Mouse (Mus musculus) R1 (cell line): ENCODE results near the gene Pcca.

Experiments used
- DNase-seq: peaks from one replicate; pipeline ENCODE4 v3.0.0-alpha.2; 2018; ENCODE audit warnings: low read depth, low spot score

Pcca gene

DNA sequence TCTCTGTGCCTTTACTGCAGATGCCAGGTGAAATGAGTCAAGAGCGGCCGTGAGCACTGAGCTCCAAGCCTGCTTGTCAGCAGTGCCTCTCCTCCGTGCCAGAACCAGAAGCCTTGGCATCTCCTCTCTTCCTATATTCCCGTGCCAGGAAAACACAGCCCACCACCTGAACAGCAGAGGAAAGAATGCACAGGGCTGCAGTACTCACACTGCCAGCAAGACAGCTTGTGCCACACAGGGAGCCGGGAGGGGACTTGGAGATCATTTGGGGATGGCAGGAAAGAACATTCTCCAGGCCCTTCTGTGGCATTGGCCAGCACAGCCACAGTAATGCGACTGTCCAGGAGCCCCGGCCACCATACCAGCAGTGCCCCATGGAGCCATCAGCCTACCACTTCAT, 351.8 kb downstream of the Pcca start:
- DNase-seq: no peak

DNA sequence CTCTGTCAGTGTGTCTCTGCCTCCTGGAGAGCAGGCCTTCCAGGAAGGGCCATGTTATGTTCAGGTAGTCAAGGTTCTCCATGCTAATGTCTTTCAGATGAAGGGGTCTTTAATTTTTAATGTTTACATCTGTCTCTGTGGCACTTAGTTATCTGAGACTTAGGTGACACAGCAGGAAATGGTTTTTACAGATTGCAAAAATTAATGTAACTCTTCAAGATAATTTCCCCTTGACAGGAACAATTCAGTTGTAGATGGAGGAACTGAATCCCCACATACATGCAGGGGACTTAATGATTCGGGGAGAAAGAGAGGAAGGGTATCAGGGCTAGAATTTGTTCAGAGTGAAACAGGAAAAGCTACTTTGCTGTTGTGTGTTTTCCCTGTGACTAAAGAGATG, 353.2 kb downstream of the Pcca start:
- DNase-seq: no peak

DNA sequence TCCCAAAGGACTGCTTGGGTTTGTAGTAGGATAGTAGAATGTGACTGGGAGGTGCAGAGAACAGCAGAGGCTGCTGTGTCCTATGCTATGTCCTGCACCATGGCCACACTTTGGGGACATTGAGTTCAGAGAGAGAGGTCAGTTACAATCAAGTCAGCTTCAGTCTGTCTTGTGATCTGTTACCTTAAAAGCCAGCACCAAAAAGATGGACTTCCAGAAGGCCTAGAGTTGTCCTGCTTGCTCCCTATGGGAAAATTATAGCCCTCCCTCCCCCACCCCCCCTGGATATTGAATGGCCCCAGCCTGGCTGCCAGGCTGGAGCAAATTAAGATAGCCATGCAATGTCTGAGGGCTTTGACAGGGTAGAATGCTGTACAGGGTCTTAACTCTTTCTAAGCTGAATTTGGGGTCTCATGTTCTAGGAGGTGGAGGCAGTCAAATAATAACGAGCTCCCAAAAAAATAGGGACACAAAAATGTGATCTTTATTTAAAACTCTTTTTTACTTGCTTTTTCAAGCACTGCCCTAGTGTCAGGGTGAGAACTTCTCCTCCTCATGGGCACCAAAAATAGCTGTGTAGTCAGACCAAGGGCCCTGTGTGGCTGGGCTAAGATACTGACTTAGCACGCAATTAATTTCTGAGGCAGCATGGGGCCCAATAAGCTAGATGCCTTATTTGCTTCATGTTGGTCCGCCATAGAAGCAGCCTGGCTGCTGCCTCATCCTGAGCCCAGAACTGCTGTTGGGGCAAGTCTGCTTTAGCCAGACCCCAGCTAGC, 353.8 kb downstream of the Pcca start:
- DNase-seq: no peak

DNA sequence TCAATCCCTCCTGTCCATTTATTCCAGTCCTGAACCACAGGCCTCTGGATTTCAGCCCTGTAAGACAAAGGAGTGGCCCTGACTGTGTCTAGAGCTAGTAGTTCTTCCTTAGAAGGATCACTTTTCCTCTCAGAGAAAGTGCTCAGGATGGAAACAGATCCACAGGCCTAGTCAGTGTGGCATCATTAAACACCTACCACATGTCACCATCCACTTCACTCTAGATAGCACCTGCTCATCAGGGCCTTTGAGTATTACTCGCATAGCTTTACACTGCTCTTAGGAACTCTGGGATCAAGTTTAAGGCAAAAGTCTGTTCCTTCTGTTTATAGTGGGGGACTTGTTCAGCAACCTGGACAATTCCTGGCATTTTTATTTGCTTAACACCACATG, 354.4 kb downstream of the Pcca start:
- no peak for DNase-seq

DNA sequence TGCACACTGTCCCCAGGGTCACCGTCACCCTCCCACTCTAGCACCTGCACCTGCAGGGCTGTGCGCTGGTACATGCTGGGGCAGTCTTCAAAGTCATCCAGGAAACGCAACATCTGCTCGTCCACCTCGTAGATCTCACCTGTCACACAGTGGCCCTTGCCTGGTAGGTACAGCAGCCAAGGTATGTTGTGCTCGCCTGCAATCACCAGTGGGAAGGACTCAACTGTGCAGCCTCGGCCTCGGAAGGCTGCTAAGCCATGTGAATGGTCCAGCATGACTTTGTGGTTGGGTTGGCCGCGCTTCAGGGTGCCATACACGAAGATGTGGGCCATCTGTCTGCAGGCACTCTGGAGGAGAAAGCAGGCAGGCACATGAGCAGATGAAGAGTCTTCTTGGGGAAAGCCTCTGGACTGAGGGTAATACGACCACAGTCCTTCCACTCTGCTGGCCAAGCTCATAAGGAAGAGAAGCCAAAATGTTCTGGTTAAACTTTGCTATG, 357.4 kb downstream of the Pcca start:
- DNase-seq: no peak

GRCm38 (mm10) chr14:122896106-122896505, 362.0 kb downstream of the Pcca start:
- no peak for DNase-seq

DNA sequence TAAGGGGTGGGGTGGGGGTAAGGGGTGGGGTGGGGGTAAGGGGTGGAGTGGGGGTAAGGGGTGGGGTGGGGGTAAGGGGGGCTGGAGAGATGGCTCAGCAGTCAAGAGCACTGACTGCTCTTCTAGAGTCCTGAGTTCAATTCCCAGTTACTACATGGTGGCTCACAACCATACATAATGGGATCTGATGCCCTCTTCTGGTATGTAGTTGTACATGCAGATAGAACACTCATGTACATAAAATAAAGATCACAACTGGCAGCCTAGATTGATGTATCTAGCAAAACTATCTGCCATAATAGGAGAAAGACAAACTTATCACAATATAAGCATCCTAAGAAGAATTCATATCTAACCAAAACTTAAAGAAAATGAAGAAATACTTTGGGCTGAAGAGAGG, 364.4 kb downstream of the Pcca start:
- DNase-seq: no peak

- no peak for DNase-seq
These were observed 366.6 kb downstream of the Pcca start for GRCm38 (mm10) chr14:122900679-122901078.

DNA sequence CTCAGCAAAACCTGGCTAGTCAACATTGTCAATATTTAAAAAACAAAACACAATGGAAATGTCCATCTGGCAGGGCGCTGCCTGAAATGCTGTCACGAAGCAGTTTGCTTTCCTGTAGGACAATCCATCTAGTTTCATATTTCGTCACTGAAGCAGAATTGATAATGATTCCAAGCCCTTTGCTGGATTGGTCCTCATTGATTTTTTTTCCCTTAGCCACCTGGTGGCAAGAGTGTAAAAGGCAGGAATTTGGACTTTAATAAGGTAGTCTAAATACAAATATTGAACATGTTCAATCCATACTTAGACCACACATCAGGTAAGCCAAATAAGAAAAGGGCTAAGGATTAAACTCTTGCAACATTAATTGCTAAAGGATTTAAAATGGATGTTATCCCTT, 367.1 kb downstream of the Pcca start:
- no peak for DNase-seq

GRCm38 (mm10) chr14:122901715-122902114, 367.6 kb downstream of the Pcca start:
- no peak for DNase-seq

DNA sequence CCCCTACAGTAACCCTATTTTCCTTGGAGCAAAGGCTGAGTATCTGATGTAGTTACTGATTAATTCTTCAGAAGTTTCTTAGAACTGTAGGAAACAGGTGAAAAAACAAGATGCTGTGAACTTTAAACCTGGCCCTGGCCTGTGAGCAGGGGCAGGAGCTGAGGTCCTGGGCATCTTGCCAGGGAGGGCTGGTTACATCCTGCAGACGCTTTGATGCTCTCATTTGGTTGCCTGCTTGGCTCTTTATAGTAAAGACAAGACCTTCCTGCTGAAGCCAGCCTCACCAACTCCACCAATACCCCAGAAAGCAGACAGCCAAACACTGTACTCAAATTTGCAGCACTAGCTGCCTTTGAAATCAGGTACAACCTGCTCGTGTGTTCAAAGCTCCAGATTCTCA, 368.0 kb downstream of the Pcca start:
- DNase-seq: no peak

DNA sequence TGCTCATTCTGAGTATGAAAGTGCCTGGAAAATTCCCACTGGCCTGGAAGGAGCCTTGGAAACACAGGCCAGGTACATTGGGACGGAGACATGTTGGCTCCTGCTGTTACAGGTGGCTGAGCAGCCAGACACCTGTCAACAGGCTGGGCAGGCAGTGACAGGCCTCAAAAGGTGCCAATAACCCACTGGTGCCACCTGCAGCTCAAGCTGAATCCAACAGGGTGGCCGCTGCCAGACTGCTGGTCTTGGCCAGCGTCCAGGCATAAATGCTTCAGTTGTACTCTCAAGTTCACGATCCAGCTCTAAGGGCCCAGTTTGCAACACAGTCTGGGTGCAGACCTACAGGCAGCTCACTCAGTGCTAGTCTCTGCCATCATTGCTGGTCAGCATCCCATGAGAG, 368.8 kb downstream of the Pcca start:
- no peak for DNase-seq

- DNase-seq: no peak
These were observed 369.8 kb downstream of the Pcca start for GRCm38 (mm10) chr14:122903923-122904351.

GRCm38 (mm10) chr14:122905007-122905406, 370.9 kb downstream of the Pcca start:
- no peak for DNase-seq

GRCm38 (mm10) chr14:122908075-122908474, 374.0 kb downstream of the Pcca start:
- DNase-seq: no peak

GRCm38 (mm10) chr14:122909368-122910091, 375.4 kb downstream of the Pcca start:
- DNase-seq: no peak

DNA sequence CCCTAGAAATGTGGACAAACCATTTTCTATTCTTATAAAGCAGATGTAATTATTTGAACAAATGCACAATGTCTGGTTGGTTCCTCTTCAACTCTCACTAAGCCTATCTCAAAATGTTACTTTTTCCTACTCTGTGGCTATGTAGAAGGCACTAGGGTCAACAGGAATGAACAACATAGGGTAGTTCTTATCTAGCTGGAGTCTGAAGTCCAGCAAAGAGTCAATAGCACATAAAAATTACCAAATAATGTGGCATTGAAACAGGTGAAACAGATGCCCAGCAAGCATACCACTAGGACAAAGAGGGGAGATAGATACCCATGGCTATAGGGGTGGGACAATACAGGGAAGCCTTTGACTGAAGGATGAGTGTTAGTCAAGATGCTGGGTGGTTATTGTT, 377.1 kb downstream of the Pcca start:
- no peak for DNase-seq

DNA sequence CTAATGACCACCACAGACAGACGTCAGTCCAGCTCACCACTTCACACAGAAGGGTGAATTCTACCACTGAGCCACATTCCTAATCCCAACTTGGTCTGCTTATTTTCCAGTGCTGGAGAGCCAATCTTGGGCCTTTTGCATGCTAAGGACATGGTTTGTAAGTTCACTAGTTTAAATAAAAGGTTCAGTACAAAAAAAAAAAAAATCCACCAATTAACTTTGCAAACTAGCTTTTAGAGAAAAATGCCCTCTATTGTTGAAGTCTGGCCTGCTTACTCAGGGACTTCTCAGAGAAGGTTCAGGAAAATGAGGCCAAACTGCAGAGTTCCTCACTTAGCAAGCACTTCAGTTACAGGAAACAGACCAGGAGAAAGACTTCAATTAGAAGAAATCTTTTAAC, 378.0 kb downstream of the Pcca start:
- no peak for DNase-seq

GRCm38 (mm10) chr14:122912812-122913498, 378.8 kb downstream of the Pcca start:
- DNase-seq: peak; percentile 68

DNA sequence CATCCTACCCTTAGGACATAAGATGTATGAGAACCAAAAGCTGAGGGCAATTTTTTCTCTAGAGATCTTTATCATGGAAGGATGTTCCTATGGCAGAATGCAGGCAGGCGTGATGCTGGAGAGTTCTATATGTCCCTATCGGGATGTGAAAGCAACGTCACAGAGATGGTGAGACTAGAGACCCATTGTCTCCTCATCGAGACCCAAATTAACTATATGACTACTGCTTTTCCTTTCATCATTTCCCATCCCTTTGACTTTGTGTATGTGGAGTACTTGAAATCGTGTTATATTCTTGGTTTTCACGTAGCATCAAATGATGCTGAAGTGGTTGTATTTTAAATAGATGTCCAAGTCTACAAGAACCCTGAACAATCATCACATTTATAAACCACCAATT, 379.5 kb downstream of the Pcca start, which contains the start of gene Ggact:
Gene Ggact (minus strand): TSS at position 101 of the 400 bp plus-strand sequence.
- no peak for DNase-seq

GRCm38 (mm10) chr14:122917676-122918075, 383.6 kb downstream of the Pcca start:
- no peak for DNase-seq

DNA sequence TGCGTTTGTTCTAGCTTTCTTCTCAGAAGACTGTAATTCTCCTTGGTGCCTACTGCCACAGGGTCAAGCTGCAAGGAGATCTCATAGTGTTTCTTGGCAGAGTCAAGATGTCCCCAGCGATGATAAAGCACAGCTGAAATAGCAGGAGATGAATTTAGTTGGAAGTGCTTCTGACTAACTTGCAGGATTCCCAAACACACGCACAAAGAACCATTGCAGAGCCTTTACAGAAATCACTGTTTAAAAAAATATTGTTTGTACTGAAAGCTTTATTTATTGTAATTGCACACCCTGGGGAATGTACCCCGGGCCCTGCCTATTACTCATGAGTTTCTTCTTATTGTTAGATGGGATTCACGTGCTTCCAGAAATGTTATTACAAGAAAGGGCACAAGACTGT, 385.9 kb downstream of the Pcca start:
- no peak for DNase-seq
